Mouse (Mus musculus) urinary bladder, adult 18-20 months (tissue): ENCODE data around the gene Cd59b.
"Not testable (repeated sequence)": the region's sequence is repeated elsewhere in the genome, so short reads cannot be mapped to it uniquely, and the experiment has no call there.

Experiments used
- DNase-seq, 2 experiments: peaks; one replicate each; pipeline ENCODE4 v3.0.0; 2022; ENCODE audit warnings: low spot score in 2 of 2, mixed read lengths in 2 of 2

The Cd59b gene

GRCm38 (mm10) chr2:104065526-104065925 is 4.1 kb upstream of the Cd59b start, which contains the start of gene Gm10912:
Gm10912 (plus strand) TSS chr2:104065826.
- not testable (repeated sequence) for DNase-seq

- not testable (repeated sequence) for DNase-seq
These were observed 1.2 kb upstream of the Cd59b start, which contains the start of gene Gm10799 for GRCm38 (mm10) chr2:104068450-104068849. Gm10799 (minus strand) TSS chr2:104068550.

DNA sequence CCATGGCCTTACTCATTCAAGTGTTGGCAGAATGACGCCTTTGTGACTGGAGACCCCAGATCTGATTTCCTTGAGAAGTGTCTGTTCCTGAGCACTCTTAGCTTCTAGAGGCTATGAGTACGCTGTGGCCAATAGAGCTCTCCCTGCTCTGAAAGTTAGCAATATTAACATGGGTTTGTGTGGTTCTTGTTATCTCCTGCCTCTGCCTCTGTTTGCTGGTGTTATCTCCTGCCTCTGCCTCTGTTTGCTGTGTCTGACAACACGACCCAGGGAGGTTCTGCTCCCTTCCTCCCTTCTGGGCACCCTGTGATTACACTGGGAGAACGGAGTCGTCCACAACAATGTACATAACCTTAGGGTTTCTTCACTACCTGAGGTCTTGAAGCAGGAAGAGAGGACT is 8.6 kb downstream of the Cd59b start:
- DNase-seq = not testable (repeated sequence)

DNA sequence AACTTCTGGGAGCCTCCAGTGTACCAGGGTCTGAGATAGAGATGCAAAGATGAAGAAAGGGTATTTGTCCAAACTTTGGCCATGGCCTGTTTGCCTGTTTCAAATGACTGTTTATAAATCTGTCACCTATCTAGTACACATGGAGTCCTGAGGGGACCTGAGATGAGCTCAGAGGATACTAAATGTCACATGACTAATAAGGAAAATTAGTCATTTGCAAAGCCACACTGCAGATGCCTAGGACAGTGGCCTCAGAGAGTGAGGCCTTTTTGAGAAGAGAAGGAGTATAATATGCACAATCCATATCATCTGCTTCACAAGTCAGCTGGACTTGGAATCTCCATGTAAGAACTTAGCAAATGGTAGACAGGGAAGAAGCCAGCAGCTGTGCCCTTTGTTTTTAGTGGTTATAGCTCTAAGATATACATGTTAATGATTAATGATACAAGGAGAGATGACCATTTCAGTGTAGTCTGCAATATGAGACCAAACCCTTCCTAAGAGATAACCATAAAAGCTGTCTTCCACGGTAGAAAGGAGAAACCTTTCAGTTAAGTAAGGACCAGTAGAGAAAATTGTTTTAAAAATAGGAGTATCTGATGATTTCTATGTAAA is 11.9 kb downstream of the Cd59b start:
- DNase-seq = not testable (repeated sequence)

GRCm38 (mm10) chr2:104082474-104082873 is 12.8 kb downstream of the Cd59b start:
- DNase-seq = no peak

- not testable (repeated sequence) for DNase-seq
These were observed 14.4 kb downstream of the Cd59b start for GRCm38 (mm10) chr2:104084027-104084426.

DNA sequence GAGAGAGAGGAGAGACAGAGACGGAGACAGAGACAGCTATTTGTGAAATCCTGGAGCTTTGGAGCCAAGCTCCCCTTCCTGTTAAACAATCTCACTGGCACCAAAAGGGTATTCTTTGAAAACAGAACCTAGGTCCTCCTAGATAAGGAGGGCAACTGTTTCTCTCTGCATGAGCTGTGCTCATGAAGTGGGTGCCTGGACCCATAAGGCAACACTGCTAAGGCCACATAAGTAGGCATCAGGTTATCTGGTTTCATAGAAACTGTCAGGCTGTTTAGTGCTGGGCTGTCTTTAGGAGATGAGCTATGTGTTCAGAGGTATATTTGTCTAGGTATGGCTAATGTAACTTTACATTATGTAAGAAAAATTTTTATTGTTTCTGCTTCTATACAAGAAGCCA is 17.9 kb downstream of the Cd59b start:
- not testable (repeated sequence) for DNase-seq

- no peak for DNase-seq
These were observed 23.7 kb downstream of the Cd59b start for GRCm38 (mm10) chr2:104093305-104093704.

DNA sequence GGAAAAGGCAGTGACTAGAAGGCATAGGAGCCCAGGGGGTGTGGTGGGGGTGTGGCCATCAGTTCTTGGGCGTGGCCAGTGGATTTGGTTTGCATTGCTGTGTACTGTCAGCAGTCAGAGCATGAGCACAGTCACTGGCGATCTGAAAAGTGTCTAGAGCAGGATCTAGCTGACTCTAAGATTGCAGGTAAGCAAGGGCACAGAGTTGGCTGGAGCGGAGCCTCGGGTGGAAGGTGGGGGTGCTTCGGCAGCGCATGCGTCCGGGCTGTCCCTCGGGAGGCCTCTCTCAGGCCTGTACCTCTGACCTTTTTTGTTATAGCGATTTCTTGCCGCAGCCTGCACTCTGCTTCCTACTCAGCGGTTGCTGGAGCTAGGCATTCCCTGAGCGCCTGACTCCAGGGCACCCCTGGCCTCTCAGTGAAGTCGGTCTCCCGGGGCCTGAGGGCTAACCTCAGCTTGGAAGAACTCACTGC is 26.1 kb downstream of the Cd59b start, which contains the start of gene Cd59a:
Gene Cd59a (plus strand): TSS at position 61 of the 473 bp plus-strand sequence.
- DNase-seq = peak; percentile 66 to 71

DNA sequence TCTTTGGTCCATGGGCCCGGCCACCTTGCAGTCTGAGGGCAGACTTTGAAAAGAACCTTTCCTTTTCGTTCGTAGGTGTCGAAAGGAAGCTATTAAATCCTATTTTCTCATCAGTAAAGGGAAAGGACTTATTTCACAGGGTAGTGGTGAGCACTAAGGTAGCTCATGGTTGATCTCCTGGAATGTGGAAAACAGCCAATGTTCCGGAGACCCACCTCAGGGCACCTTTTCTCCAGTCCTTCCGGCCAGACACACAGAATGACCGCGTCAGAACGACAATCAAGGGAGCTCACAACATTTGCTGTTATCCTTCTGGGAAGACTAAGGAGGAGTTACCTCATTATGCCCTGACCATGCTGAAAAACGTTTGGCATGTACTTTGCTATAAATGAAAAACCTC is 26.6 kb downstream of the Cd59b start:
- DNase-seq = no peak

DNA sequence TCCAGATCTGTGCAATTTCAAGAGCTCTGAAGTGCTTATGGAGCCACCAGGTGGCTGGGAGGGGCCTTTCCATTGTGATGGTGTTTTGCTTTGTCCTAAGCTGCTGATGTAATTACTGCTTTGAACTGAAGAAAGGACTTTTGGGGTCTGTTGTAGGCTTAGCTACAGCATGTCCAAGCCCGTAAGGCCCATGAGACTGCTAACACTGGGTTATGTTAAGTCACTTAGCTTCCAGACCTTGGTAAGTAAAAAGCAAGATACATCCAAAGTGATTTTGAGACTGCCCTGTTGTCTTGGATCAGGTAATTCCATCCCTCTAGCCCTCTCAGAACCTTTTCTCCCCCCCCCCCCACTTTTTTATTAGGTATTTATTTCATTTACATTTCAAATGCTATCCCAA is 27.1 kb downstream of the Cd59b start:
- DNase-seq = not testable (repeated sequence)

GRCm38 (mm10) chr2:104097396-104097795 is 27.7 kb downstream of the Cd59b start:
- not testable (repeated sequence) for DNase-seq

DNA sequence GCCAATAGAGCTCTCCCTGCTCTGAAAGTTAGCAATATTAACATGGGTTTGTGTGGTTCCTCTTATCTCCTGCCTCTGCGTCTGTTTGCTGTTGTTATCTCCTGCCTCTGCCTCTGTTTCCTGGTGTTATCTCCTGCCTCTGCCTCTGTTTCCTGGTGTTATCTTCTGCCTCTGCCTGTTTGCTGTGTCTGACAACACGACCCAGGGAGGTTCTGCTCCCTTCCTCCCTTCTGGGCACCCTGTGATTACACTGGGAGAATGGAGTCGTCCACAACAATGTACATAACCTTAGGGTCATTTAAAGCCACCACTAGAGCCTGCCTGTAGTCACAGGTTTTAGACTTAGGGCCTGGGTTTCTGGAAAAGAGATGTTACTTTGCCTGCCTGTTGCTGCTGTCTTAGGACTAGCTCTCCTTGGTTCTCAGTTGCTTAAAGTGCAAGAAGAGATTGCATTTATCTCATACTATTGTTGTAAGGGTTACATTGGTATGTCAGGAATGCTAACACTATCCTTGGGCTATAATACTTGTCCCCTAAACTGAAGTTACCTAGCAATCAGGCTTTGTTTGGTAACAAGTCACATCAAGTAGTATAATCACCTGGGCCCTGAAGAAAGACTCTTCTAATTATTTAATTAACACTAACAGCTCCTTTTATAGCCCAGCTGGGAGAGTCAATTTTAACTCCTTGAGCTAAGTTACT is 29.0 kb downstream of the Cd59b start:
- no peak for DNase-seq

DNA sequence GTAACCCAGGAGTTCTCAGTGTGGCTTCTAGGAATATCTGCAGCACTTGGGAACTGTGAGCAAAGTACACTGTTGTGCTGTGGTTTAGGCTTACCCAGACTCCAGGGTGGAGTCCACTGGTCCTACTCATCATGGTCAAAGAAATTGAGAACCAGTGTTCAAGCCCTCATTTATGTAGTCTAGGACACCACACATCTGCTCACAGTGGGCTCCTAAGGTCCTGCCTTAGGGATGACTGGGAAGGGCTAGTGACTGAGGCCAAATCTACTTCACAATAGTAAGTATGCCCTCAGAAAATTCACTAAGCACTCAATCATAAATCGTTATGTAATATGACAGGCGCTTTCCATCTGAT is 29.6 kb downstream of the Cd59b start:
- DNase-seq = no peak

- DNase-seq = no peak
These were observed 30.3 kb downstream of the Cd59b start for GRCm38 (mm10) chr2:104099946-104100345.

DNA sequence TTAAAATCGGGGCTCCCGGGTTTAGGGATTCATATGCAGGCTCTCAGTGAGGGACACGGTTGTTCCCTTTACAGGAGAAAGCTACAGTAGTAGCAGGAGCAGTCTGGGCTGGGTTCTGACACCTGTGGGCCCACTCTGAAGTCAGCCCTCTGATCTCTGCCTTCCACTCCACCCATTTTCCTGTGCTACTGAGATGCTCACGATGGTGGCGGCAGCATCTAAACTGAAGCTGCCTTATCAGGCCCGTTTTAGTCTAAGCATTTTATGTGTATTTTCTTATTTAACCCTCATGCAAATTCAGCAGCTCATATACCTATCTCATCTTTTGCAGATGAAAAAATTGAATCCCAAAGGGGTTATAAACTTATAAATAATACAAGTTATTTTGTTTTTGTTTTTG is 35.2 kb downstream of the Cd59b start:
- no peak for DNase-seq

DNA sequence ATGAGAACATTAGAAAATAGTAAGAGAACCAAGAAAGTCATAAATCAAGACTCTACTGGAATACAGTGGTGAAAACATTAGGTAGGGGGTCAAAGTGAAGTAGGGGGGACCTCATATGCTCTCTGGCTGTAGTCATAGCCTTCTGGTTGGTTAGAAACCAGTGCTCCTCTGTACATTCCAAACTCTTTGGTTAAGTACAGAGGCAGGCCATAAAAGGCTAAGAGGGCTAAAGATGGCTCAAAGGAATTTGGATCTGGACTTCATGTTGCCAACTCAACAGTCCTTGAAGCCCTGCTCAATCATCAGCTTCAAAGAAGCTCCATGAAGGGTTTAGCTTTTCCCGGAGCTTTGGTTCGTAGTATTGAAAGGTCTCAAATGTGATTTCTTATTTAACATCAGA is 39.4 kb downstream of the Cd59b start:
- DNase-seq = not testable (repeated sequence)

GRCm38 (mm10) chr2:104109528-104109927 is 39.9 kb downstream of the Cd59b start:
- no peak for DNase-seq

DNA sequence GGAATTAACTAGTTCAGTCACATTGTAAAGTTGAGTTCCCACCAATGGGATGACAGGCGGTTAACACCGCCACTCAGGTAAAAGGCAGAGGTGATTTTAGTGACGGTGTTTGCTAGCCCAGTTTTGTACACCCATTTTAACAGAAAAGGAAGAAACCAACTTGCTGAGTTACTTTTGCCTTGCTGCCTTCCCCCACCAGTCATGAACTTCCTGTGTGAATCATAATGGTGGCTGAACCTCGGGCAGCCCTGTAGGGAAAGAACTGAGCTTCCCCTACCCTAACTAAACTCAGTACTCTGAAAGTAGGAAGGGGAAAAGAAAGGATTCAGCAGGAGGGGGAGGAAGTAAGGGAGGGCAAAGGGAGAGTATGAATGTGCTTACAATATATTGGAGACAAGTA is 40.4 kb downstream of the Cd59b start:
- DNase-seq = no peak

DNA sequence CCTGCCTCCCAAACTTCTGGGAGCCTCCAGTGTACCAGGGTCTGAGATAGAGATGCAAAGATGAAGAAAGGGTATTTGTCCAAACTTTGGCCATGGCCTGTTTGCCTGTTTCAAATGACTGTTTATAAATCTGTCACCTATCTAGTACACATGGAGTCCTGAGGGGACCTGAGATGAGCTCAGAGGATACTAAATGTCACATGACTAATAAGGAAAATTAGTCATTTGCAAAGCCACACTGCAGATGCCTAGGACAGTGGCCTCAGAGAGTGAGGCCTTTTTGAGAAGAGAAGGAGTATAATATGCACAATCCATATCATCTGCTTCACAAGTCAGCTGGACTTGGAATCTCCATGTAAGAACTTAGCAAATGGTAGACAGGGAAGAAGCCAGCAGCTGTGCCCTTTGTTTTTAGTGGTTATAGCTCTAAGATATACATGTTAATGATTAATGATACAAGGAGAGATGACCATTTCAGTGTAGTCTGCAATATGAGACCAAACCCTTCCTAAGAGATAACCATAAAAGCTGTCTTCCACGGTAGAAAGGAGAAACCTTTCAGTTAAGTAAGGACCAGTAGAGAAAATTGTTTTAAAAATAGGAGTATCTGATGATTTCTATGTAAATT is 41.6 kb downstream of the Cd59b start:
- not testable (repeated sequence) for DNase-seq

DNA sequence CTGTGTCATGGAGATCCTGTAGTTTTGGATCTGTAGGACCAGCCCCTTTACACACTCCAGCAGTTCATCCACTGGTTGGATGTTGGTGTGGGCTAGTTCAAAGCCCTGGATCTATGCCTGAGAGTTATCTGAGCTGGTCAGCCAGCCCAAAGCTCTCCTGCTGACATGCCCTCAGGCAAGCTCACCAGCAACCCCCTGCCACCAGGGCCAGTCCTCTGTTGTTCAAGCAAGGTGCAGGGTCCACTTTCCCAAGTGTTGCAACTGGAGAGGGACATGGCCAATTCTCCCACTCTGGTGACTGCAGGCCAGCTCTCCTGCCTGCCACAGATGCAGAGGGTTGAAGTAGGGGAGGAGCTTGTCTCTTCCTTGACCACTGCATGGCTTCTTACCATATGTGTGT is 43.9 kb downstream of the Cd59b start:
- DNase-seq = not testable (repeated sequence)

DNA sequence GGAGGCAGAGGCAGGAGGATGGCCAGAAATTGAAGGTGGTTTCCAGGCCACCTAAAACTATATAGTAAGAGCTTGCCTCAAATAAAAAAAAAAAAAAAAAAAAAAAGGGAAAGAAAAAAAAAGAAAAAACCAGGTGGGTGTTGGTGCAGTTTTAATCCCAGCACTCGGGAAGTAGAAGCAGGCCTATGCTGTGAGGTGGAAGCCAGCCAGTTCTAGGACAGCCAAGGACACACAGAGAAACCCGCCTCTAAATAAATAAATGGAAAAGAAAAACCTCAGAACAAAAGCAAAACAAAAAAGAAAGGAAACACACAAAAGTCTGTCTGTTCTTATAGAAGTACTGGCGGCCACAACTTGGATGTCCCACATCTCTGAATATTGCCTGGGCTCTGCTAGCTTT is 45.2 kb downstream of the Cd59b start:
- no peak for DNase-seq

- not testable (repeated sequence) for DNase-seq
These were observed 47.5 kb downstream of the Cd59b start for GRCm38 (mm10) chr2:104117173-104117572.
